Mouse (Mus musculus): ENCODE measurements around the gene Pld1. TPM values are rescaled to one million over a fixed set of nuclear protein-coding genes. Genes with fewer than 3 reads are reported as not detected.

The Pld1 gene
- polyA plus RNA-seq, 1 experiment from 2014 or later, result 8.6 TPM

- H3K9me3 ChIP-seq (ENCODE audit: control insufficient read depth, low read length), result no peaks in the 10 kb centered on the region
- H3K27ac ChIP-seq (replicated peaks; ENCODE audit: low read depth, low read length), result no peak overlapping the region
- no peak overlapping the region for H3K4me2 ChIP-seq (ENCODE audit: low read depth, low read length)
- no peak overlapping the region for H3K9ac ChIP-seq (ENCODE audit: low read depth, low read length)
- ATAC-seq (ENCODE audit: low read depth), result no peak
- H3K4me3 ChIP-seq (ENCODE audit: low read depth, low read length), result no peak overlapping the region
- whole genome bisulfite sequencing, result 64% methylated on average over 10 of the region's 10 CpGs
- H3K36me3 ChIP-seq (ENCODE audit: control insufficient read depth, insufficient read depth, low read length), result no peaks in the 10 kb centered on the region
- DNase-seq (ENCODE audit: low spot score), result peak; percentile 44
- H3K4me1 ChIP-seq (ENCODE audit: control insufficient read depth, insufficient read depth, low read length), result no peaks in the 10 kb centered on the region
- no peaks in the 10 kb centered on the region for H3K27me3 ChIP-seq (replicated peaks; ENCODE audit: control insufficient read depth, insufficient read depth, low read length)
Measured at GRCm38 (mm10) chr3:27976931-27977544, 38.5 kb downstream of the Pld1 start.

DNA sequence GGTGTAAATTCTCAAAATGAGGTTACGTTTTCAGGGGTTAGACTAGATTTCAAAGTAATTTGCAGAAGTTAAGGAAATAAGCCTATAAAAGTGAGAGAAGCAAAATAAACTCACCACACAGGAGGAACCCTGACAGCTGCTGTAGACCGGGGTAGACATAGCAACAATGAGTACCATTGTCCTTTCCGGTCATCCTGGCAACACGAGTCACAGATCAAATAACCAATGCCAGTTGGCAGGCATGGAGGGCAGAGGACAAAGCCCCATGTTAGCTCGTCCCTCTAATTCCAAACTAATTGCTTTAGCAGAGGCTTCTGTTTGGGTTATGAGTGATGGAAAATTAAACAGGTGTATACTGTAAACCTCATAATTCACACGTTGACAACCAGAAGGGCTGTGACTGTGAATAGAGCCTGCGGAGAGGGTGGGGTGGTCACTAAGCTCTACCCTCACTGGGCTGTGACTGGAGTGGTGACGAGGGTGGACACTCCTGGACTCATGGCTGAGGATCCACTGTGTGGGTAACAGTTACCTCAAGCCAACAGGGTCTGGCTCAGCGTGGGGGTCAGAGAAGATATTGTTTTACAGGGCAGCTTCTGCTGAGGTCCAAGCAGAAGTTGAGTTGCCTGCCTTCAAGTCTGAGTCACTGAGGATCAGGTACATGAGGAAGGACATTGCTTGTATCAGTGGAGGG lies 39.7 kb downstream of the Pld1 start:
- H3K4me3 ChIP-seq (ENCODE audit: low read depth, low read length), result no peak overlapping the region
- no peaks in the 10 kb centered on the region for H3K4me1 ChIP-seq (ENCODE audit: control insufficient read depth, insufficient read depth, low read length)
- WGBS, result 51% methylated on average over 9 of the region's 9 CpGs
- no peak overlapping the region for H3K4me2 ChIP-seq (ENCODE audit: low read depth, low read length)
- H3K27me3 ChIP-seq (replicated peaks; ENCODE audit: control insufficient read depth, insufficient read depth, low read length), result no peaks in the 10 kb centered on the region
- H3K9me3 ChIP-seq (ENCODE audit: control insufficient read depth, low read length), result no peaks in the 10 kb centered on the region
- no peak overlapping the region for H3K27ac ChIP-seq (replicated peaks; ENCODE audit: low read depth, low read length)
- H3K9ac ChIP-seq (ENCODE audit: low read depth, low read length), result no peak overlapping the region
- no peaks in the 10 kb centered on the region for H3K36me3 ChIP-seq (ENCODE audit: control insufficient read depth, insufficient read depth, low read length)
- DNase-seq (ENCODE audit: low spot score) (peak; percentile 43), ATAC-seq (ENCODE audit: low read depth) (no peak; the same call in 1 of the 2 replicates)

- no peak overlapping the region for H3K27ac ChIP-seq (replicated peaks; ENCODE audit: low read depth, low read length)
- H3K9ac ChIP-seq (ENCODE audit: low read depth, low read length), result no peak overlapping the region
- no peaks in the 10 kb centered on the region for H3K4me1 ChIP-seq (ENCODE audit: control insufficient read depth, insufficient read depth, low read length)
- no peak for DNase-seq (ENCODE audit: low spot score)
- no peaks in the 10 kb centered on the region for H3K27me3 ChIP-seq (replicated peaks; ENCODE audit: control insufficient read depth, insufficient read depth, low read length)
- no peak overlapping the region for H3K4me2 ChIP-seq (ENCODE audit: low read depth, low read length)
- no peaks in the 10 kb centered on the region for H3K9me3 ChIP-seq (ENCODE audit: control insufficient read depth, low read length)
- H3K4me3 ChIP-seq (ENCODE audit: low read depth, low read length), result no peak overlapping the region
- 71% methylated on average over 4 of the region's 4 CpGs for WGBS
- no peak for ATAC-seq (ENCODE audit: low read depth)
- no peaks in the 10 kb centered on the region for H3K36me3 ChIP-seq (ENCODE audit: control insufficient read depth, insufficient read depth, low read length)
Measured at GRCm38 (mm10) chr3:27981591-27981990, 43.1 kb downstream of the Pld1 start.

GRCm38 (mm10) chr3:27982436-27983017 lies 44.0 kb downstream of the Pld1 start:
- Histone ChIP-seq H3K27me3 (replicated peaks; ENCODE audit: control insufficient read depth, insufficient read depth, low read length) (no peaks in the 10 kb centered on the region), H3K27ac (replicated peaks; ENCODE audit: low read depth, low read length) (no peak overlapping the region), H3K4me3 (ENCODE audit: low read depth, low read length) (no peak overlapping the region), H3K9ac (ENCODE audit: low read depth, low read length) (no peak overlapping the region), H3K36me3 (ENCODE audit: control insufficient read depth, insufficient read depth, low read length) (no peaks in the 10 kb centered on the region), H3K4me2 (ENCODE audit: low read depth, low read length) (no peak overlapping the region), H3K4me1 (ENCODE audit: control insufficient read depth, insufficient read depth, low read length) (no peaks in the 10 kb centered on the region), H3K9me3 (ENCODE audit: control insufficient read depth, low read length) (no peaks in the 10 kb centered on the region)
- ATAC-seq (ENCODE audit: low read depth) (peak; percentile 70), DNase-seq (ENCODE audit: low spot score) (peak; percentile 93)
- 38% methylated on average over 7 of the region's 7 CpGs for WGBS

DNA sequence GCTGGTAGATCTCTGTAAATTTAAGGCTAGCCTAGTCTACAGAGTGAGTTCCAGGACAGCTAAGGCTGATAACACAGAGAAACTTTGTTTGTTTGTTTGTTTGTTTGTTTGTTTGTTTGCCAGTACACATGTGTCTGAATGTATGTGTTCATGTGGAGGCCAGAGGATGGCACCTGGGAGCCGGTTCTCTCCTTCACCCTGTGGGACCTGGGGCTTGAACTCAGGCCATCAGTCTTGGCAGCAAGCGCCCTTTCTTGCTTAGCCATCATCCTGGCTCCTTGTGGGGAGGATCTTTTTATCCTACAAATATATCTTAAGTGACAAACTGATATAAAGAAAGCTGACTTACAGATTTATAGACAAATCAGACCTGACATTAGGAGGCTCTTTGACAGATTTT lies 44.8 kb downstream of the Pld1 start:
- no peak overlapping the region for H3K27ac ChIP-seq (replicated peaks; ENCODE audit: low read depth, low read length)
- H3K36me3 ChIP-seq (ENCODE audit: control insufficient read depth, insufficient read depth, low read length), result no peaks in the 10 kb centered on the region
- 77% methylated on average over 2 of the region's 2 CpGs for WGBS
- no peak overlapping the region for H3K4me2 ChIP-seq (ENCODE audit: low read depth, low read length)
- no peaks in the 10 kb centered on the region for H3K27me3 ChIP-seq (replicated peaks; ENCODE audit: control insufficient read depth, insufficient read depth, low read length)
- no peak overlapping the region for H3K4me3 ChIP-seq (ENCODE audit: low read depth, low read length)
- ATAC-seq (ENCODE audit: low read depth), result no peak
- no peak for DNase-seq (ENCODE audit: low spot score)
- H3K9me3 ChIP-seq (ENCODE audit: control insufficient read depth, low read length), result no peaks in the 10 kb centered on the region
- H3K4me1 ChIP-seq (ENCODE audit: control insufficient read depth, insufficient read depth, low read length), result peaks cover 4% of the 10 kb centered on the region; the same call in 1 of the 2 replicates
- no peak overlapping the region for H3K9ac ChIP-seq (ENCODE audit: low read depth, low read length)

DNA sequence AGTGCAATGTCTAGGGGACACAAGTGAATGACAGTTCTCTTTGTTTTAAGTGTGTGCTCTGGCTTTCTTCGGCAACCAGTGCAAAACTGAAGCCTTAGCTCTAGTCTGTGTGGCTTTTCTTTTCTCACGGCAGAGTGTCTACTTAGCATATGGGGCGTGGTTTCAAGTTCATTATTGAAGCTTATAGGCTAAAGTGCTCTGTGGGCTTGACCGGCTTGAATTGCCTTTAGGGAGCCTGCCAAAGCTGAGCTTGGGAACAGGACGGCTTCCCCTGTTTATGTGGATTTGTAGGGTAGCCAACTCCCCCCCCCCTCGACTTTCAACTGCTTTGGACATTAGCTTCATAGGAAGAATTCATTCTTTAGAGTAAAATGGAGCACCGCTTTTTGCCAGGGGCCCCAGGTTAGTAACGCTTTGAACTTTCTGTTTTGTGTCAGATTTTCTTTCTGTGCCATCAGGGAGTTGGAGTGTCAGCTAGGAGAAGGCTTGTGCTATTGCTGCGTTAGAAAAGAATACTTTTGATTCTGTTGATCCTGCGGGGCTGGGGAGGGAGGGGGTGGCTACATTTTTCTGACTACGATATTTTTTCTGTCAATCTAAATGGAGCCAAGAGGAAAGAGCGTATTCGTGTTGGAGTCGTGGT lies 45.6 kb downstream of the Pld1 start:
- Histone ChIP-seq H3K9ac (ENCODE audit: low read depth, low read length) (peak overlapping the region; percentile 46; the same call in 1 of the 2 replicates), H3K9me3 (ENCODE audit: control insufficient read depth, low read length) (no peaks in the 10 kb centered on the region), H3K4me1 (ENCODE audit: control insufficient read depth, insufficient read depth, low read length) (peaks cover 4% of the 10 kb centered on the region; the same call in 1 of the 2 replicates), H3K4me3 (ENCODE audit: low read depth, low read length) (peak overlapping the region; percentile 36), H3K27me3 (replicated peaks; ENCODE audit: control insufficient read depth, insufficient read depth, low read length) (no peaks in the 10 kb centered on the region), H3K27ac (replicated peaks; ENCODE audit: low read depth, low read length) (peak overlapping the region; percentile 24), H3K4me2 (ENCODE audit: low read depth, low read length) (peak overlapping the region; percentile 57), H3K36me3 (ENCODE audit: control insufficient read depth, insufficient read depth, low read length) (no peaks in the 10 kb centered on the region)
- WGBS, result 5% methylated on average over 14 of the region's 14 CpGs
- peak; percentile 98 for DNase-seq (ENCODE audit: low spot score)
- peak; percentile 96 for ATAC-seq (ENCODE audit: low read depth)

DNA sequence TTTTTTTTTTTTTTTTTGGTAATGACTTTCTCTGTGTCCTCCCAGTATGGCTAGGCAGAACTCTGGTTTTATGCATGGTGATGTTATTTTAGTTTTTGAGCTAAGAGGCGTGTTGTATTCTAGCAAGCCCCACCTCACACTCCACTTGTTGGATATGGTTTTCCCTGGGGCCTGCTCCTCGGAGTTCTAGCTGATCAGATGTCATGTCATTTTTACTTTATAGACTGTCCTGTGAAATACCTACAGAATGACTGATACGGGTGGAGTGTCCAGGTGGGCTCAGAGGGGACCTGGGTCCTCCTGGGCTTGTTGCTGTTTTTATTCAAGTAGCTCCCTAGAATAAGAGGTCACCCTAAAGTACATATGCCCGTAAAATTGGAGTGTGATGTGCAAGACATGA lies 46.1 kb downstream of the Pld1 start:
- peak overlapping the region; percentile 36 for H3K4me3 ChIP-seq (ENCODE audit: low read depth, low read length)
- no peak for ATAC-seq (ENCODE audit: low read depth)
- no peaks in the 10 kb centered on the region for H3K36me3 ChIP-seq (ENCODE audit: control insufficient read depth, insufficient read depth, low read length)
- DNase-seq (ENCODE audit: low spot score), result no peak
- H3K27me3 ChIP-seq (replicated peaks; ENCODE audit: control insufficient read depth, insufficient read depth, low read length), result no peaks in the 10 kb centered on the region
- WGBS, result 44% methylated on average over 4 of the region's 4 CpGs
- peak overlapping the region; percentile 24 for H3K27ac ChIP-seq (replicated peaks; ENCODE audit: low read depth, low read length)
- H3K9me3 ChIP-seq (ENCODE audit: control insufficient read depth, low read length), result no peaks in the 10 kb centered on the region
- peaks cover 4% of the 10 kb centered on the region; the same call in 1 of the 2 replicates for H3K4me1 ChIP-seq (ENCODE audit: control insufficient read depth, insufficient read depth, low read length)
- 0 out of 2 replicates have a peak overlapping the region, but pooled peaks have one; percentile 46 for H3K9ac ChIP-seq (ENCODE audit: low read depth, low read length)
- peak overlapping the region; percentile 57 for H3K4me2 ChIP-seq (ENCODE audit: low read depth, low read length)

GRCm38 (mm10) chr3:27985344-27985743 lies 46.8 kb downstream of the Pld1 start:
- Histone ChIP-seq H3K4me1 (ENCODE audit: control insufficient read depth, insufficient read depth, low read length) (peaks cover 4% of the 10 kb centered on the region; the same call in 1 of the 2 replicates), H3K4me3 (ENCODE audit: low read depth, low read length) (no peak overlapping the region), H3K4me2 (ENCODE audit: low read depth, low read length) (no peak overlapping the region), H3K9ac (ENCODE audit: low read depth, low read length) (no peak overlapping the region), H3K27me3 (replicated peaks; ENCODE audit: control insufficient read depth, insufficient read depth, low read length) (no peaks in the 10 kb centered on the region), H3K36me3 (ENCODE audit: control insufficient read depth, insufficient read depth, low read length) (no peaks in the 10 kb centered on the region), H3K9me3 (ENCODE audit: control insufficient read depth, low read length) (no peaks in the 10 kb centered on the region), H3K27ac (replicated peaks; ENCODE audit: low read depth, low read length) (no peak overlapping the region)
- ATAC-seq (ENCODE audit: low read depth) (no peak), DNase-seq (ENCODE audit: low spot score) (no peak)
- WGBS, result 95% methylated on average over 5 of the region's 5 CpGs
